In the genomic region with DNA sequence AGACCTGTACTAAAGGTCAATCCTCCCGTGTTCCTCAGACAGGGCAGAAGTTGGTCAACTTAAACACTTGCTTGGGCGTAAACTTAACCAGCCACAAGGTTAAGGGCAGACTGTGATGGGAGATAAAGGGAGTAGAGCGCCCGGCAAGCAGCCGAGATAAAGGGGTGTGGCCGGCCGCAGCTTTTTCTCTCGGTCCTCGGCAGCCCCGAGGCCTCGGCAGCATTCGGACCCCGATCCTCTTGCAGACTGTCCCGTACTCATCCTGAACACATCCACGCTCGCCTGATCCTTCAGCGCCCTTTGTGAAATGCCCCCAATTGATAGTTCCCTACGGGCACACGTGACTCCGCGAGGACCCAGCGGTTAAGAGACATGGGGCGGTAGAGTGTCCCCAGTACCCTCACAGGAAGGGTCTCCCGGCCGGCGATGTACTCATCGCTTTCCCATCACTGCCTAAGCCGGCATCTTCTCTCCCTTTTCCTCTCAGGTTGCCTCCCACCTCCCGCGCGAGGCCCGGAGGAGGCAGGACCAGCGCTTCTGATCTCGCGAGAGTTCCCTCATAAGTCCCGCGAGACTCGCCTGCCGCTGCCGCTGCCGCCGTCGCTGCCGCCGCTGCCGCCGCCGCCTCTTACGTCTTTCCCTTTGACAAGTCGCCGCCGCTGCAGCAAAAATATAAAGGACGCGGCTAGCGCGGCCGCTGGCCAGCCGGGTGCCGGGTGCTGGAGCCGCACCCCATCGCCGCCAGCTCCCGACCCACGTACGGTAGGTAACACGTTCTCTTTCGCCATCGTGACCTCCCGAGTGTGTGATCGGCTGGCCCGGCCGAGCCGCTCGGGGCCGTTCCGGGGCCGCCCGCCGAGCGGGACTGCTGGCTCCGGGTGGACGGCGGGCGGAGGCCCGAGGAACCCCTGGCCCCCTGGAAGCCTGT, we compare ENCODE assay signal across 7 mouse cellular contexts. TPM values are rescaled to one million over a fixed set of nuclear protein-coding genes. Genes with fewer than 3 reads are reported as not detected.
DNase-seq lines count a peak whose midpoint lies in the region; ATAC-seq and TF ChIP-seq lines count a peak whose summit lies in the region.

A gene (plus strand): TSS at position 591 of the 928 bp plus-strand sequence.

- no peak for TF ChIP-seq CTCF in intestine, postnatal 0 days (IDR thresholded peaks at IDR 0.05; ENCODE audit: low read depth)
- TF ChIP-seq CTCF in small intestine, adult 2 months (IDR thresholded peaks at IDR 0.05; ENCODE audit: extremely low read depth, insufficient read length, insufficient replicate concordance, low read depth, low read length): no peak

- H3K36me3 ChIP-seq in intestine, postnatal 0 days (ENCODE audit: control insufficient read depth, insufficient read depth): no peaks in the 10 kb centered on the region
- no peaks in the 10 kb centered on the region for H3K36me3 ChIP-seq in midbrain, embryonic 12.5 days
- no peaks in the 10 kb centered on the region for H3K36me3 ChIP-seq in small intestine, adult 2 months (ENCODE audit: control insufficient read depth, insufficient read depth, low read length)

- no peaks in the 10 kb centered on the region for H3K27me3 ChIP-seq in intestine, postnatal 0 days (replicated peaks; ENCODE audit: control insufficient read depth, insufficient read depth, low read length)
- H3K27me3 ChIP-seq in midbrain, embryonic 12.5 days: no peaks in the 10 kb centered on the region
- no peaks in the 10 kb centered on the region for H3K27me3 ChIP-seq in small intestine, adult 2 months (ENCODE audit: control insufficient read depth, insufficient read depth, low read length)

- peak; percentile 92 for ATAC-seq in intestine, postnatal 0 days
- peak; percentile 86 for ATAC-seq in midbrain, embryonic 12.5 days (ENCODE audit: low FRiP score, low read depth)

- H3K9me3 ChIP-seq in intestine, postnatal 0 days (ENCODE audit: control insufficient read depth): no peaks in the 10 kb centered on the region
- H3K9me3 ChIP-seq in midbrain, embryonic 12.5 days: no peaks in the 10 kb centered on the region

- no peaks in the 10 kb centered on the region; the same call in 1 of the 2 replicates for H3K4me1 ChIP-seq in intestine, postnatal 0 days (replicated peaks; ENCODE audit: control insufficient read depth, insufficient read depth, low read length)
- H3K4me1 ChIP-seq in midbrain, embryonic 12.5 days: peaks cover 19% of the 10 kb centered on the region
- no peaks in the 10 kb centered on the region; the same call in 1 of the 2 replicates for H3K4me1 ChIP-seq in small intestine, adult 2 months (ENCODE audit: control insufficient read depth, insufficient read depth, insufficient read length, low read length)

- DNase-seq in adrenal gland, adult 8-10 months: peak; percentile 93
- DNase-seq in embryo, embryonic 9.5 days (ENCODE audit: extremely low spot score): peak; percentile 96
- DNase-seq in gonadal fat pad, adult 2 months (ENCODE audit: low read depth): no peak
- peak; percentile 96 for DNase-seq in left cerebral cortex, postnatal 4 days

- H3K4me2 ChIP-seq in intestine, postnatal 0 days (replicated peaks; ENCODE audit: low read depth): peak within 1 kb of the TSS; percentile 91
- peak within 1 kb of the TSS; percentile 85 for H3K4me2 ChIP-seq in midbrain, embryonic 12.5 days (replicated peaks)

- WGBS in intestine, postnatal 0 days: under 1% methylated on average over 85 of the region's 85 CpGs
- under 1% methylated on average over 85 of the region's 85 CpGs for WGBS in midbrain, embryonic 12.5 days
- under 1% methylated on average over 85 of the region's 85 CpGs for WGBS in small intestine, adult 2 months

- H3K9ac ChIP-seq in intestine, postnatal 0 days (ENCODE audit: low read depth, low read length): peak within 1 kb of the TSS; percentile 97
- H3K9ac ChIP-seq in midbrain, embryonic 12.5 days (replicated peaks): peak within 1 kb of the TSS; percentile 96

- peak within 1 kb of the TSS; percentile 99 for H3K4me3 ChIP-seq in intestine, postnatal 0 days (ENCODE audit: low read depth, low read length)
- peak within 1 kb of the TSS; percentile 97 for H3K4me3 ChIP-seq in midbrain, embryonic 12.5 days
- H3K4me3 ChIP-seq in small intestine, adult 2 months (ENCODE audit: low read depth, low read length): peak within 1 kb of the TSS; percentile 72

- TF ChIP-seq POLR2A in small intestine, adult 2 months (IDR thresholded peaks at IDR 0.05; ENCODE audit: low read depth, low read length): peak; percentile 70

- intact Hi-C loops in left cerebral cortex, postnatal 4 days (cut with DNase I): loop anchor here (5.0 to 10.0 kb wide), 2 partner anchors 43 to 195 kb away; a partner anchor contains a TSS

- H3K27ac ChIP-seq in intestine, postnatal 0 days (ENCODE audit: low read depth, low read length): peak within 1 kb of the TSS; percentile 96
- peak within 1 kb of the TSS; percentile 99 for H3K27ac ChIP-seq in midbrain, embryonic 12.5 days (replicated peaks)
- H3K27ac ChIP-seq in small intestine, adult 2 months (ENCODE audit: insufficient read depth, low read depth, low read length): peak within 1 kb of the TSS; percentile 88

RNA-seq across cellular contexts. Expression of the gene that starts here (rescaled TPM):
- 10 to 100 TPM; 41.9 to 78.0 (median 53.1) TPM for total RNA-seq in adrenal gland, adult 8-10 months (2022)
- 12.4 and 13.8 TPM in 2 replicates for polyA plus RNA-seq in gonadal fat pad, adult 2 months (2012; rRNA removed)
- polyA plus RNA-seq in intestine, postnatal 0 days (2015; fragmentation: Nextera tagmentation; extraction: Ambion mirVana): 7.2 and 10.2 TPM in 2 replicates
- 100 to 1,000 TPM; 125 to 130 TPM for total RNA-seq in left cerebral cortex, postnatal 4 days (2021)
- polyA plus RNA-seq in midbrain, embryonic 12.5 days (2016; fragmentation: Nextera tagmentation; extraction: Ambion mirVana): 49.4 and 53.9 TPM in 2 replicates
- polyA plus RNA-seq in small intestine, adult 2 months (2012; rRNA removed): 4.3 and 9.3 TPM in 2 replicates
